Mouse (Mus musculus) myocyte (in vitro differentiated cells): ENCODE measurements around the gene Il4i1. TPM values are rescaled to one million over a fixed set of nuclear protein-coding genes. Genes with fewer than 3 reads are reported as not detected.

Experiments
- H3K27me3 ChIP-seq: one replicate; pipeline ENCODE4 v1.6.1; 2011; ENCODE audit not compliant: control insufficient read depth, insufficient read depth, insufficient read length
- H3K36me3 ChIP-seq: one replicate; pipeline ENCODE4 v1.6.1; 2011; ENCODE audit not compliant: control insufficient read depth, insufficient read depth
- H3K4me2 ChIP-seq: one replicate; pipeline ENCODE4 v1.6.1; 2011; ENCODE audit warnings: low read depth, control low read depth
- H3K4me3 ChIP-seq: one replicate; pipeline ENCODE4 v1.5.1; 2011; ENCODE audit warnings: mild to moderate bottlenecking, control low read depth, moderate library complexity
- H3K79me2 ChIP-seq: one replicate; pipeline ENCODE4 v1.6.1; 2011; ENCODE audit not compliant: control insufficient read depth, insufficient read depth
- H3ac ChIP-seq: one replicate; pipeline ENCODE4 v1.6.1; 2011; ENCODE audit not compliant: control insufficient read depth, insufficient read length
- CEBPB ChIP-seq: IDR thresholded peaks from 2 replicates; pipeline ENCODE4 v1.6.1; 2011; ENCODE audit warnings: mild to moderate bottlenecking, moderate library complexity; ENCODE audit not compliant: poor library complexity, insufficient read depth, severe bottlenecking
- E2F4 ChIP-seq: IDR thresholded peaks from one replicate; pipeline ENCODE4 v1.6.1; 2011; ENCODE audit warnings: mild to moderate bottlenecking, control low read depth, moderate library complexity; ENCODE audit not compliant: insufficient read depth
- MAX ChIP-seq: IDR thresholded peaks from one replicate; pipeline ENCODE4 v1.6.1; 2011; ENCODE audit warnings: low read depth, mild to moderate bottlenecking, control low read depth
- MYOD1 ChIP-seq, 3 experiments: IDR thresholded peaks; one replicate each; pipeline ENCODE4 v1.6.1; 2011; ENCODE audit warnings: control low read depth in 2 of 3, low read depth in 2 of 3, mild to moderate bottlenecking in 2 of 3, moderate library complexity in 1 of 3; ENCODE audit not compliant: insufficient read length in 2 of 3, control insufficient read depth in 1 of 3
- MYOG ChIP-seq, 3 experiments: IDR thresholded peaks; one replicate each; pipeline ENCODE4 v1.6.1; 2011; ENCODE audit warnings: control low read depth in 2 of 3, low read depth in 2 of 3, mild to moderate bottlenecking in 2 of 3; ENCODE audit not compliant: insufficient read length in 2 of 3, control insufficient read depth in 1 of 3, insufficient read depth in 1 of 3
- POLR2A ChIP-seq: IDR thresholded peaks from one replicate; pipeline ENCODE4 v1.6.1; 2011; ENCODE audit warnings: low read depth, mild to moderate bottlenecking, control low read depth, moderate library complexity; ENCODE audit not compliant: insufficient read length
- POLR2AphosphoS2 ChIP-seq: IDR thresholded peaks from one replicate; pipeline ENCODE4 v1.6.1; 2011; ENCODE audit warnings: low read depth, control low read depth; ENCODE audit not compliant: insufficient read length
- REST ChIP-seq: IDR thresholded peaks from one replicate; pipeline ENCODE4 v1.6.1; 2011; ENCODE audit warnings: mild to moderate bottlenecking, control low read depth, moderate library complexity; ENCODE audit not compliant: insufficient read depth, insufficient read length
- SRF ChIP-seq: IDR thresholded peaks from one replicate; pipeline ENCODE4 v1.6.1; 2011; ENCODE audit warnings: low read depth; ENCODE audit not compliant: control insufficient read depth, insufficient read length
- TCF12 ChIP-seq: IDR thresholded peaks from one replicate; pipeline ENCODE4 v1.6.1; 2011; ENCODE audit warnings: mild to moderate bottlenecking, control low read depth; ENCODE audit not compliant: poor library complexity, insufficient read depth, severe bottlenecking
- TCF3 ChIP-seq: IDR thresholded peaks from one replicate; pipeline ENCODE4 v1.6.1; 2011; ENCODE audit warnings: low read depth, control low read depth; ENCODE audit not compliant: insufficient read length
- USF1 ChIP-seq: IDR thresholded peaks from one replicate; pipeline ENCODE4 v1.6.1; 2011; ENCODE audit warnings: low read depth, mild to moderate bottlenecking, control low read depth, moderate library complexity
- polyA plus RNA-seq: library from polyadenylated mRNA; unstranded; fragments of >200 nt; fragmentation: generic; extraction: Trizol; gene quantifications from one replicate; pipeline ENCODE4 v1.2.1, GENCODE M21; 2012; ENCODE audit warnings: missing spikeins

Il4i1 gene
- polyA plus RNA-seq, 1 experiment, result 1.9 TPM

- peak overlapping the region; percentile 77 for H3ac ChIP-seq
- peaks cover 49% of the 10 kb centered on the region for H3K79me2 ChIP-seq
- H3K4me3 ChIP-seq, result peak overlapping the region; percentile 19
- H3K27me3 ChIP-seq, result no peaks in the 10 kb centered on the region
- peak overlapping the region; percentile 92 for H3K4me2 ChIP-seq
- H3K36me3 ChIP-seq, result no peaks in the 10 kb centered on the region
- no peak for TF ChIP-seq TCF12
- TF ChIP-seq MYOD1 (IDR thresholded peaks at IDR 0.05; ENCODE audit: control insufficient read depth in 1 of 3, insufficient read length in 2 of 3, low read depth in 2 of 3), result no peak
- TF ChIP-seq MYOG (IDR thresholded peaks at IDR 0.05; ENCODE audit: control insufficient read depth in 1 of 3, insufficient read depth in 1 of 3, insufficient read length in 2 of 3, low read depth in 2 of 3), result no peak
- TF ChIP-seq CEBPB, result no peak
- no peak for TF ChIP-seq USF1
- TF ChIP-seq TCF3, result no peak
- no peak for TF ChIP-seq REST
- no peak for TF ChIP-seq POLR2AphosphoS2
- TF ChIP-seq SRF, result no peak
- no peak for TF ChIP-seq MAX
Observed at GRCm38 (mm10) chr7:44868465-44868864, 52.3 kb downstream of the Il4i1 start.

GRCm38 (mm10) chr7:44868919-44869696, 52.9 kb downstream of the Il4i1 start:
- Histone ChIP-seq H3ac (peak overlapping the region; percentile 77), H3K79me2 (peaks cover 44% of the 10 kb centered on the region), H3K4me3 (peak overlapping the region; percentile 19), H3K36me3 (no peaks in the 10 kb centered on the region), H3K27me3 (no peaks in the 10 kb centered on the region), H3K4me2 (peak overlapping the region; percentile 92)
- no peak for TF ChIP-seq E2F4
- TF ChIP-seq POLR2A, result peak; percentile 31
- TF ChIP-seq MYOG (IDR thresholded peaks at IDR 0.05; ENCODE audit: control insufficient read depth in 1 of 3, insufficient read depth in 1 of 3, insufficient read length in 2 of 3, low read depth in 2 of 3), result peak; percentile 37 to 88 (median 83)
- TF ChIP-seq CEBPB, result no peak
- peak in 2 of 3 experiments; percentile 42 to 87 for TF ChIP-seq MYOD1 (IDR thresholded peaks at IDR 0.05; ENCODE audit: control insufficient read depth in 1 of 3, insufficient read length in 2 of 3, low read depth in 2 of 3)
- TF ChIP-seq TCF3, result no peak
- TF ChIP-seq SRF, result no peak
- no peak for TF ChIP-seq TCF12

GRCm38 (mm10) chr7:44869697-44870528, 53.7 kb downstream of the Il4i1 start, which contains the start of gene Ptov1:
TSS of gene Ptov1 (minus strand) at chr7:44869788.
- Histone ChIP-seq H3ac (peak within 1 kb of the TSS; percentile 77), H3K4me3 (peak within 1 kb of the TSS; percentile 19), H3K27me3 (no peaks in the 10 kb centered on the region), H3K79me2 (peaks cover 37% of the 10 kb centered on the region), H3K36me3 (no peaks in the 10 kb centered on the region), H3K4me2 (peak within 1 kb of the TSS; percentile 92)
- TF ChIP-seq MYOD1 (IDR thresholded peaks at IDR 0.05; ENCODE audit: control insufficient read depth in 1 of 3, insufficient read length in 2 of 3, low read depth in 2 of 3), result peak in 1 of 3 experiments; percentile 7
- peak; percentile 91 for TF ChIP-seq POLR2AphosphoS2
- TF ChIP-seq MYOG (IDR thresholded peaks at IDR 0.05; ENCODE audit: control insufficient read depth in 1 of 3, insufficient read depth in 1 of 3, insufficient read length in 2 of 3, low read depth in 2 of 3), result peak in 1 of 3 experiments; percentile 14
- peak; percentile 60 for TF ChIP-seq POLR2A
- TF ChIP-seq CEBPB, result no peak

GRCm38 (mm10) chr7:44870614-44871013, 54.4 kb downstream of the Il4i1 start:
- Histone ChIP-seq H3K4me3 (peak overlapping the region; percentile 19), H3K27me3 (no peaks in the 10 kb centered on the region), H3K36me3 (no peaks in the 10 kb centered on the region), H3K4me2 (peak overlapping the region; percentile 87), H3K79me2 (peaks cover 30% of the 10 kb centered on the region), H3ac (no peak overlapping the region)
- TF ChIP-seq MYOD1 (IDR thresholded peaks at IDR 0.05; ENCODE audit: control insufficient read depth in 1 of 3, insufficient read length in 2 of 3, low read depth in 2 of 3) (no peak), USF1 (no peak), MYOG (IDR thresholded peaks at IDR 0.05; ENCODE audit: control insufficient read depth in 1 of 3, insufficient read depth in 1 of 3, insufficient read length in 2 of 3, low read depth in 2 of 3) (no peak), POLR2A (no peak), E2F4 (no peak), POLR2AphosphoS2 (no peak)
